Mouse (Mus musculus): ENCODE data around the gene Tmc5. TPM values are rescaled to one million over a fixed set of nuclear protein-coding genes. Genes with fewer than 3 reads are reported as not detected.

The Tmc5 gene
- total and polyA plus RNA-seq, 3 experiments, result 0.11 TPM; not detected in 2

- TF ChIP-seq TAL1 (conservative IDR thresholded peaks at IDR 0.05; ENCODE audit: low read depth, low read length) (no peak), GATA2 (IDR thresholded peaks at IDR 0.05; ENCODE audit: borderline replicate concordance, low read depth, low read length) (no peak), CTCF (IDR thresholded peaks at IDR 0.05; ENCODE audit: low read depth, low read length) (no peak), POLR2AphosphoS5 (IDR thresholded peaks at IDR 0.05; ENCODE audit: insufficient replicate concordance, low read depth, low read length) (no peak), GATA1 (IDR thresholded peaks at IDR 0.05; ENCODE audit: borderline replicate concordance, low read length) (no peak)
- no peaks in the 10 kb centered on the region for H3K9me3 ChIP-seq (replicated peaks)
- H3K4me3 ChIP-seq (ENCODE audit: low read depth, low read length), result no peak overlapping the region
- no peaks in the 10 kb centered on the region for H3K36me3 ChIP-seq (replicated peaks)
- H3K27me3 ChIP-seq (ENCODE audit: insufficient read depth, low read length), result peaks cover 5% of the 10 kb centered on the region; the same call in 1 of the 2 replicates
- DNase-seq (ENCODE audit: low spot score), result no peak
- H3K4me1 ChIP-seq (ENCODE audit: insufficient read depth, low read depth, low read length), result no peaks in the 10 kb centered on the region
- ATAC-seq (ENCODE audit: extremely low read depth, insufficient number of reproducible peaks, low FRiP score, poor library complexity, severe bottlenecking), result no peak
Measured at GRCm38 (mm10) chr7:118650891-118651290, 53.8 kb downstream of the Tmc5 start.

GRCm38 (mm10) chr7:118652572-118653295 is 55.6 kb downstream of the Tmc5 start:
- H3K27me3 ChIP-seq (ENCODE audit: insufficient read depth, low read length), result peaks cover 5% of the 10 kb centered on the region; the same call in 1 of the 2 replicates
- H3K9me3 ChIP-seq (replicated peaks), result no peaks in the 10 kb centered on the region
- no peaks in the 10 kb centered on the region for H3K36me3 ChIP-seq (replicated peaks)
- TF ChIP-seq GATA2 (IDR thresholded peaks at IDR 0.05; ENCODE audit: borderline replicate concordance, low read depth, low read length), result no peak
- no peak for TF ChIP-seq CTCF (IDR thresholded peaks at IDR 0.05; ENCODE audit: low read depth, low read length)
- TF ChIP-seq POLR2AphosphoS5 (IDR thresholded peaks at IDR 0.05; ENCODE audit: insufficient replicate concordance, low read depth, low read length), result no peak
- TF ChIP-seq GATA1 (IDR thresholded peaks at IDR 0.05; ENCODE audit: borderline replicate concordance, low read length), result no peak
- TF ChIP-seq TAL1 (conservative IDR thresholded peaks at IDR 0.05; ENCODE audit: low read depth, low read length), result no peak
- H3K4me3 ChIP-seq (ENCODE audit: low read depth, low read length), result no peak overlapping the region
- no peak for DNase-seq (ENCODE audit: low spot score)
- ATAC-seq (ENCODE audit: extremely low read depth, insufficient number of reproducible peaks, low FRiP score, poor library complexity, severe bottlenecking), result no peak
- no peaks in the 10 kb centered on the region for H3K4me1 ChIP-seq (ENCODE audit: insufficient read depth, low read depth, low read length)

GRCm38 (mm10) chr7:118656730-118657129 is 59.6 kb downstream of the Tmc5 start:
- TF ChIP-seq GATA2 (IDR thresholded peaks at IDR 0.05; ENCODE audit: borderline replicate concordance, low read depth, low read length), result no peak
- TF ChIP-seq TAL1 (conservative IDR thresholded peaks at IDR 0.05; ENCODE audit: low read depth, low read length), result no peak
- no peak for TF ChIP-seq GATA1 (IDR thresholded peaks at IDR 0.05; ENCODE audit: borderline replicate concordance, low read length)
- no peak for TF ChIP-seq POLR2AphosphoS5 (IDR thresholded peaks at IDR 0.05; ENCODE audit: insufficient replicate concordance, low read depth, low read length)
- no peak for TF ChIP-seq CTCF (IDR thresholded peaks at IDR 0.05; ENCODE audit: low read depth, low read length)
- ATAC-seq (ENCODE audit: extremely low read depth, insufficient number of reproducible peaks, low FRiP score, poor library complexity, severe bottlenecking) (no peak), DNase-seq (ENCODE audit: low spot score) (no peak)
- Histone ChIP-seq H3K27me3 (ENCODE audit: insufficient read depth, low read length) (no peaks in the 10 kb centered on the region; the same call in 1 of the 2 replicates), H3K9me3 (replicated peaks) (no peaks in the 10 kb centered on the region), H3K4me1 (ENCODE audit: insufficient read depth, low read depth, low read length) (no peaks in the 10 kb centered on the region), H3K4me3 (ENCODE audit: low read depth, low read length) (no peak overlapping the region), H3K36me3 (replicated peaks) (no peaks in the 10 kb centered on the region)

- ATAC-seq (ENCODE audit: extremely low read depth, insufficient number of reproducible peaks, low FRiP score, poor library complexity, severe bottlenecking) (no peak), DNase-seq (ENCODE audit: low spot score) (no peak)
- H3K4me3 ChIP-seq (ENCODE audit: low read depth, low read length), result no peak overlapping the region
- no peaks in the 10 kb centered on the region for H3K27me3 ChIP-seq (ENCODE audit: insufficient read depth, low read length)
- no peak for TF ChIP-seq TAL1 (conservative IDR thresholded peaks at IDR 0.05; ENCODE audit: low read depth, low read length)
- H3K9me3 ChIP-seq (replicated peaks), result no peaks in the 10 kb centered on the region
- no peaks in the 10 kb centered on the region for H3K4me1 ChIP-seq (ENCODE audit: insufficient read depth, low read depth, low read length)
- no peaks in the 10 kb centered on the region for H3K36me3 ChIP-seq (replicated peaks)
Measured at GRCm38 (mm10) chr7:118667773-118668172, 70.7 kb downstream of the Tmc5 start.

GRCm38 (mm10) chr7:118670142-118670541 is 73.0 kb downstream of the Tmc5 start:
- Histone ChIP-seq H3K4me3 (ENCODE audit: low read depth, low read length) (no peak overlapping the region), H3K9me3 (replicated peaks) (no peaks in the 10 kb centered on the region), H3K27me3 (ENCODE audit: insufficient read depth, low read length) (no peaks in the 10 kb centered on the region), H3K4me1 (ENCODE audit: insufficient read depth, low read depth, low read length) (no peaks in the 10 kb centered on the region), H3K36me3 (replicated peaks) (no peaks in the 10 kb centered on the region)
- no peak for ATAC-seq (ENCODE audit: extremely low read depth, insufficient number of reproducible peaks, low FRiP score, poor library complexity, severe bottlenecking)
- no peak for DNase-seq (ENCODE audit: low spot score)
- TF ChIP-seq GATA1 (IDR thresholded peaks at IDR 0.05; ENCODE audit: borderline replicate concordance, low read length), result no peak
- no peak for TF ChIP-seq CTCF (IDR thresholded peaks at IDR 0.05; ENCODE audit: low read depth, low read length)
- no peak for TF ChIP-seq GATA2 (IDR thresholded peaks at IDR 0.05; ENCODE audit: borderline replicate concordance, low read depth, low read length)
- TF ChIP-seq TAL1 (conservative IDR thresholded peaks at IDR 0.05; ENCODE audit: low read depth, low read length), result no peak
- TF ChIP-seq POLR2AphosphoS5 (IDR thresholded peaks at IDR 0.05; ENCODE audit: insufficient replicate concordance, low read depth, low read length), result no peak

DNA sequence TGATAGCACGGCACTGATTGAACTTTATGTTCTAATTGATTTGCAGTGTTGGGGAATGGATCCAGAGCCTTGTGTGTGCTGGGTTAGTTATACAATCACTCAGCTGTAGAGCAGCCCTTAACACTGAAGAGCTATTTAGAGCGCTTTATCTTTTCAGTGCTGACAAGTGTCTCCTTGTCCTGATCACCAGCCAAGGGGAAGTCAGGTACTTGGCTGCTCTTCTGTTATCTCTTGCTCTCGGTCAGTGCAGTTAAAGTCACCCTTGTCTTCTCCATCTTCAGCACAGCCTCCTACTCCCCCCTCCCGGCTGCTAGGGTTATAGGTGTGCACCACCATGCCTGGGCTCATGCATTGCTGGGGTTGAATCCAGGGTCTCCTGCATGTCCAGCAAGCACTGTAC is 79.7 kb downstream of the Tmc5 start:
- Histone ChIP-seq H3K4me1 (ENCODE audit: insufficient read depth, low read depth, low read length) (no peaks in the 10 kb centered on the region), H3K9me3 (replicated peaks) (no peaks in the 10 kb centered on the region), H3K4me3 (ENCODE audit: low read depth, low read length) (no peak overlapping the region), H3K36me3 (replicated peaks) (no peaks in the 10 kb centered on the region), H3K27me3 (ENCODE audit: insufficient read depth, low read length) (no peaks in the 10 kb centered on the region)
- no peak for DNase-seq (ENCODE audit: low spot score)
- no peak for ATAC-seq (ENCODE audit: extremely low read depth, insufficient number of reproducible peaks, low FRiP score, poor library complexity, severe bottlenecking)
- TF ChIP-seq TAL1 (conservative IDR thresholded peaks at IDR 0.05; ENCODE audit: low read depth, low read length) (no peak), GATA2 (IDR thresholded peaks at IDR 0.05; ENCODE audit: borderline replicate concordance, low read depth, low read length) (no peak), GATA1 (IDR thresholded peaks at IDR 0.05; ENCODE audit: borderline replicate concordance, low read length) (no peak), CTCF (IDR thresholded peaks at IDR 0.05; ENCODE audit: low read depth, low read length) (no peak), POLR2AphosphoS5 (IDR thresholded peaks at IDR 0.05; ENCODE audit: insufficient replicate concordance, low read depth, low read length) (no peak)
